Mouse (Mus musculus): Measurements from ENCODE around the gene Zfp36l1.

DNA sequence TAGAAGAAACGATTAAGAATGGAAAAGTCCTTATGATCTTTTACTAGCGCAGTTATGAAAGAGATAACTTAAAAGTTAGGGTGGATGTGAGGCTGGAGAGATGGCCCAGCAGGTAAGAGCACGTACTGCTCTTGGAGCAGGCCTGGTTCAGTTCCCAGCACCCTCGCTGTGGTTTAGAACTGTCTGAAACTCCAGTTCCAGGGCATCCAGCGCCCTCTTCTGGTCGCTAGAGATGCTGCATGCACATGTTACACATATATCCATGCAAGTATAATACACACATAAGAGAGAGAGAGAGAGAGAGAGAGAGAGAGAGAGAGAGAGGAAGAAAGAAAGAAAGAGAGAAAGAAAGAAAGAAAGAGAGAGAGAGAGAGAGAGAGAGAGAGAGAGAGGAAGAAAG is 40.3 kb upstream of the Zfp36l1 start:
- TF ChIP-seq CTCF (IDR thresholded peaks at IDR 0.05) (no peak; the same call in 1 of the 2 replicates), EP300 (IDR thresholded peaks at IDR 0.05; ENCODE audit: insufficient read depth, low read depth, low read length) (no peak)

Data from heart, adult 2 months (tissue).